Mouse (Mus musculus) hindbrain, embryonic 12.5 days (tissue): Measurements from ENCODE around the gene Pkhd1. TPM values are rescaled to one million over a fixed set of nuclear protein-coding genes. Genes with fewer than 3 reads are reported as not detected.

ENCODE experiments used
- ATAC-seq: fragments of 200-750 bp; cut with Nextera tagmentation; 2 replicates; pipeline ENCODE4 v1.8.0; 2017; ENCODE audit warnings: moderate TSS enrichment; ENCODE audit not compliant: low FRiP score
- H3K27ac ChIP-seq: fragments of 300-500 bp; sonication (generic); 2 replicates; pipeline ENCODE4 v1.5.1; 2016; ENCODE audit warnings: mild to moderate bottlenecking
- H3K27me3 ChIP-seq: fragments of 300-500 bp; sonication (generic); 2 replicates; pipeline ENCODE4 v1.6.1; 2016; ENCODE audit warnings: mild to moderate bottlenecking
- H3K36me3 ChIP-seq: fragments of 300-500 bp; sonication (generic); 2 replicates; pipeline ENCODE4 v1.6.1; 2016; ENCODE audit warnings: mild to moderate bottlenecking
- H3K4me1 ChIP-seq: fragments of 300-500 bp; sonication (generic); 2 replicates; pipeline ENCODE4 v1.6.1; 2016
- H3K4me2 ChIP-seq: fragments of 300-500 bp; sonication (generic); replicated peaks from 2 replicates; pipeline ENCODE4 v1.6.1; 2016; ENCODE audit warnings: mild to moderate bottlenecking
- H3K4me3 ChIP-seq: fragments of 300-500 bp; sonication (generic); 2 replicates; pipeline ENCODE4 v1.5.1; 2016; ENCODE audit warnings: mild to moderate bottlenecking
- H3K9ac ChIP-seq: fragments of 300-500 bp; sonication (generic); 2 replicates; pipeline ENCODE4 v1.6.1; 2016; ENCODE audit warnings: mild to moderate bottlenecking, moderate library complexity
- H3K9me3 ChIP-seq: fragments of 300-500 bp; sonication (generic); replicated peaks from 2 replicates; pipeline ENCODE4 v1.6.1; 2016; ENCODE audit warnings: mild to moderate bottlenecking
- WGBS: fragments of 180-500 bp; shearing (Covaris S2); methylation state at CpG from one replicate; pipeline ENCODE4 v1.1.7; 2016; 5-methylcytosine and 5-hydroxymethylcytosine counted together
- polyA plus RNA-seq: library from polyadenylated mRNA; unstranded; fragments of >200 nt; fragmentation: Nextera tagmentation; extraction: Ambion mirVana; gene quantifications from 2 replicates; pipeline ENCODE4 v1.2.1, GENCODE M21; 2016

Gene Pkhd1
- polyA plus RNA-seq, 1 experiment from 2014 or later, result not detected

DNA sequence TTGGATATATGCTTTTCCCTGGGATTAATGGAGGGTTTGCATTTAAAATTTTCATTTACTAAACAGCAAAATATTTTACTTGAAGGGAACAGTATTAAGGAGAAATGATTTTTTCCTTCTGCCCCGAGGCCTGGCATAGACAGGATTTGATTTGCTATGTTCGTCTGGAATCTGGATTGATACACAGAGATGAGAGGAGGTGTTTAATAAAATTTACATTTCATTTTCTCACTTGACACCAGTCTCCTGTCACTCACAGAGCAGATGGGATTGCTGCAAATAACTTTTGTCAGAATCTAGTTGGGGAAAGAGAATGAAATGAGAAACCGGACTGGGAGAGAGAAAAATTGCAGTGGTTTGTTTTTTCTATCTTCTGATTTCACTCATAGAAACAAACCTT, 578.5 kb downstream of the Pkhd1 start:
- Histone ChIP-seq H3K4me3 (no peak overlapping the region), H3K36me3 (no peaks in the 10 kb centered on the region), H3K27ac (no peak overlapping the region), H3K9ac (no peak overlapping the region), H3K4me1 (no peaks in the 10 kb centered on the region), H3K9me3 (no peaks in the 10 kb centered on the region), H3K4me2 (no peak overlapping the region), H3K27me3 (no peaks in the 10 kb centered on the region)
- WGBS, result 80% methylated on average over 3 of the region's 3 CpGs
- ATAC-seq, result no peak

DNA sequence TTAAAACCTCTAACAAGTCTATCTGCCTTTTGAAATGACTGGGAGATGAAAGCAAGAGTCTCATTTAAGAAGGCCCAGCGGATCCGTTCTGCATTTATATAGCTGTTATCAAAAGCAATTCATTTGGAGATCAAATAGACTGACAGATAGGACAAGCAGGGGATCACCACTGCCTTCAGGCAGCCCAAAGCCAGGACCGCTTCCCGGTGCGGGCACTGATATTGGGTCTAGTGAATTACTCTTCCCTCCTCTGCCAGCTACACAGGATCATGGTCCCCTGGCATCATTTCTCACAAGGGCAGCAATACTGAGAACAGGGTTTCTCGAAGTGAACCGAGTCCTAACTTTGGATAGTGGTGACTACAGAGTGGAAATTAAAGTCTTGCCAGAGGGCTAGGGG, 582.6 kb downstream of the Pkhd1 start:
- 81% methylated on average over 7 of the region's 7 CpGs for WGBS
- H3K4me1 ChIP-seq, result no peaks in the 10 kb centered on the region
- no peak for ATAC-seq
- no peaks in the 10 kb centered on the region for H3K9me3 ChIP-seq
- no peak overlapping the region for H3K4me3 ChIP-seq
- H3K27me3 ChIP-seq, result no peaks in the 10 kb centered on the region
- no peak overlapping the region for H3K4me2 ChIP-seq
- H3K27ac ChIP-seq, result no peak overlapping the region
- no peaks in the 10 kb centered on the region for H3K36me3 ChIP-seq
- H3K9ac ChIP-seq, result no peak overlapping the region

DNA sequence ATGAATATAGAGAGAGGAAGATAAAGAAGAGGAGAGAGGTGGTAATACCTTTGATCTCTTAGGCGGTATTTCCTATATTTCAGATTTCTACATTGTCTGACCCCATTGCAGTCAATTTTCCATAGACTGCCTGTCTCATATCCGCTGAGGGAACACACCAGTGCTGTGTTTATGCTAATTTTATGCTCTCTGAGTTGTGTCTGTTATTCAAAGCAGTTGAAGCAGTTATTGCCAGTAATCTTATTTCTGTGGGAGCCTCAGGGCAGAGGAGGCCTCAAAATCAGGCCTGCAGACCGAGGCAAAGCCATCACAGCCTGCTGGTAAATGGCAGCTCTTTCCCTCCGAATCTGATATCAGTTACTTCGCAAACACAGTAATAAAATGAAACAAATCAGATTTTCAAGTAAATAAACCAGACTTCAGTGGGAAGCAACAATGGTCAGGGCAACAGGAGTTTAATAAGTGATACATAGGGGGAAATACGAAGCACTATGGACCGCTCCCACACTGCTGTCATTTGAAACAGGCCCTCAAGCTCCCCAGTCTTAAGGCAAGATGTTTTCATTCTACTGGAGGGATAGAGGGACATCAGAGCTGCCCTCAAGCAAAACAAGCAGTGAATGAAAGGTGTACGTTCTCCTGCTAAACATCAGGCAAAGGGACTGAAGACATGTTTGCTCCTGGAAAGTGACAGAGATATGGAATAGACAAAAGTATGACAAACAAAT, 599.5 kb downstream of the Pkhd1 start:
- Histone ChIP-seq H3K4me2 (no peak overlapping the region), H3K27me3 (no peaks in the 10 kb centered on the region), H3K4me1 (no peaks in the 10 kb centered on the region), H3K9ac (no peak overlapping the region), H3K36me3 (no peaks in the 10 kb centered on the region), H3K27ac (no peak overlapping the region), H3K4me3 (no peak overlapping the region), H3K9me3 (no peaks in the 10 kb centered on the region)
- WGBS, result 79% methylated on average over 8 of the region's 8 CpGs
- no peak for ATAC-seq

DNA sequence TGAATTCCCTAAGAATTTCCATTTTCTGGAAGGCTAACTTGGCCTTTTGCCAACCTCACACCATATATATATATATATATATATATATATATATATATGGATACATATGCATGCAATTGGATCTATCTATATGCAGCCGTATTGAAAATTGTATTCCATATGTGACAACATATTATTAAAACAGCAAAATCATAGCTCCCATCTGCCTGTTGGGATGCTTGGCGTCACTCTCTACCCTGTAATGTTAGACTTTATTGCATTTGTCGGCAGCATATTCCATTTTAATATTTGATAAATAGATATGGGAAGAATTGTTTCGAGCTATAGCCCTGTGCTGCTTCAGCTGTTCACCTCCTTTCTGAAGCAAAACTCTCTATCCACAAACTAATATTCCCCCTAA, 600.2 kb downstream of the Pkhd1 start:
- Histone ChIP-seq H3K27ac (no peak overlapping the region), H3K9me3 (no peaks in the 10 kb centered on the region), H3K4me3 (no peak overlapping the region), H3K4me2 (no peak overlapping the region), H3K36me3 (no peaks in the 10 kb centered on the region), H3K9ac (no peak overlapping the region), H3K4me1 (no peaks in the 10 kb centered on the region), H3K27me3 (no peaks in the 10 kb centered on the region)
- WGBS, result 88% methylated on average over 4 of the region's 4 CpGs
- ATAC-seq, result no peak

Other genes starting within 250 kb of the Pkhd1 start
- not detected in 2 replicates for gene Il17a, start 112.8 kb upstream of the Pkhd1 start, polyA plus RNA-seq
- 0.37 TPM in 1 of 2 replicates, not detected in the other for gene Il17f, start 172.6 kb upstream of the Pkhd1 start, polyA plus RNA-seq
- 80.7 and 88.6 TPM in 2 replicates for gene Mcm3, start 202.2 kb upstream of the Pkhd1 start, polyA plus RNA-seq